Mouse (Mus musculus): Measurements from ENCODE around the gene Fkbp10. TPM values are rescaled to one million over a fixed set of nuclear protein-coding genes. Genes with fewer than 3 reads are reported as not detected.

Fkbp10 gene
- total RNA-seq, 2 experiments from 2014 or later = 1.9 to 4.5 TPM

GRCm38 (mm10) chr11:100386586-100386985 is 28.9 kb upstream of the Fkbp10 start:
- no peak for TF ChIP-seq CTCF (IDR thresholded peaks at IDR 0.05)
- peak overlapping the region; percentile 98 for H3K4me3 ChIP-seq
- peak overlapping the region; percentile 94 for H3K27ac ChIP-seq
- no peak for DNase-seq
- intact Hi-C loops (cut with DNase I) = loop anchor here (2.0 kb wide), 1 partner anchor 14 kb away; no protein-coding TSS in a partner anchor

- no peak for DNase-seq
- intact Hi-C loops (cut with DNase I) = loop anchor here (2.0 kb wide), 1 partner anchor 14 kb away; no protein-coding TSS in a partner anchor
- peak overlapping the region; percentile 94 for H3K27ac ChIP-seq
- TF ChIP-seq CTCF (IDR thresholded peaks at IDR 0.05) = no peak
- peak overlapping the region; percentile 98 for H3K4me3 ChIP-seq
Measured at GRCm38 (mm10) chr11:100387111-100387510, 28.4 kb upstream of the Fkbp10 start.

DNA sequence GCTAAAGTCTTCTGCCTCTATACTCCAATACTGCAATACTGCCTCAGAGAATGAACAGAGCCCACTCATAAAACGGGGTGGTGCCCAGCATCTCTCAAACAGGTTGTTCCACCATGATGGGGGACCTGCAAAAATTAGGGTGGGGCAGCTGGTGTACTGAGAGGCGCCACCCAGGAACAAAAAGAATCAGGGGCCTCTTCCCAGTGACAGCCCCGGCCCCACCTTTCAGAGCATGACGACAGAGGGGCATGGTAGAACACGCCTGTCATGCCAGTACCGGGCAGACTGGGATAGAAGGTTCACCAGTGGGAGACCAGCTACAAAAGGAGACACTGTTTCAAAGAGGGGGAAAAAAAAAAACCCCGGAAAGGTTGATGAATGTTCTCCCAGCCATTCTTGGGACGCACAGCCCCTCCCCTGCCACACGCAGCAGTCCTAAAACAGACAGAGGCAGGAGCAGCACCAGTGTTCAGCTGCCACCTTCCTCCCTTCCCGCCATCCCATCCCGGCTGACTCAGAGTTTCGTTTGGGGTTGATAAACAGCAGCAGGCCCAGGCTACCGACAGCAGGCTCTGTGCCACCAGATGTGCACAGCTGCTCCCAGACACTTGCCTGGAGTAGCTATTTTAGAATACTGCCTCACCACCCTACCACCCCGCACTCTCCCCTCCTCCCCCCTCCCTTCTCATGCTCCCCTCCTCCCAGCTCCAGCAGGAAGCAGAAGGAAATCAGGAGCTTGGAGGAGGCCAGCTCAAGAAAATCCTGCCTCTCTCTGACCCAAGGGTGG is 27.7 kb upstream of the Fkbp10 start:
- DNase-seq = peak; percentile 82
- intact Hi-C loops (cut with DNase I) = loop anchor here (2.0 kb wide), 1 partner anchor 13 kb away; no protein-coding TSS in a partner anchor
- TF ChIP-seq CTCF (IDR thresholded peaks at IDR 0.05) = no peak
- peak overlapping the region; percentile 98 for H3K4me3 ChIP-seq
- peak overlapping the region; percentile 94 for H3K27ac ChIP-seq

GRCm38 (mm10) chr11:100388588-100388987 is 26.9 kb upstream of the Fkbp10 start:
- peak; percentile 86 for DNase-seq
- Histone ChIP-seq H3K4me3 (peak overlapping the region; percentile 98), H3K27ac (peak overlapping the region; percentile 94)
- intact Hi-C loops (cut with DNase I) = no loop called here
- TF ChIP-seq CTCF (IDR thresholded peaks at IDR 0.05) = no peak

DNA sequence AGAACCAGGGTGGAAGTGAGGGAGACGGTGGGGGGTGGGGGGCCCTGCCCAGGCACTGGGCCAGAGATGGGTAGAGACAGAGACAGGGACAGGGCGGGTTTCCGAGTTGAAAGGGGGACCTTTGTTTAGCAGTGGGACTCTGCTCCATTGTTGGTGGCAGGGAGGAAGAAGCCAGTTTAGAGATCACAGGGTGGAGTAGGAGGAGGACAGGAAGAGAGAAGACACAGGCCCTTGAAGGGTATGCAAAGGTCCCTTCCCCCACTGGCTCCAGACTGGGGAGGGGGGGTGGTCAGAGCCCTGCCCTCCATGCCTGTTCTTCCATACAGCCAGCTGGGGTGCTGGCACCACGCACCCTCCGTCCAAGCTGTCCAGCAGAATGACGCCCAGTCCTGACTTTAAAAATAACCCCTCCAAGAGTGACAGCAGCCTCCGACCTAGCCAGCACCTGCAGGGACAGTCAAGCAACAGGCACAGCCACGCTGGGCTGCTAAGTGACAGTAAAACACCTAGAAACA is 25.5 kb upstream of the Fkbp10 start:
- H3K27ac ChIP-seq = peak overlapping the region; percentile 94
- peak; percentile 90 for DNase-seq
- intact Hi-C loops (cut with DNase I) = no loop called here
- H3K4me3 ChIP-seq = peak overlapping the region; percentile 98
- TF ChIP-seq CTCF (IDR thresholded peaks at IDR 0.05) = no peak

DNA sequence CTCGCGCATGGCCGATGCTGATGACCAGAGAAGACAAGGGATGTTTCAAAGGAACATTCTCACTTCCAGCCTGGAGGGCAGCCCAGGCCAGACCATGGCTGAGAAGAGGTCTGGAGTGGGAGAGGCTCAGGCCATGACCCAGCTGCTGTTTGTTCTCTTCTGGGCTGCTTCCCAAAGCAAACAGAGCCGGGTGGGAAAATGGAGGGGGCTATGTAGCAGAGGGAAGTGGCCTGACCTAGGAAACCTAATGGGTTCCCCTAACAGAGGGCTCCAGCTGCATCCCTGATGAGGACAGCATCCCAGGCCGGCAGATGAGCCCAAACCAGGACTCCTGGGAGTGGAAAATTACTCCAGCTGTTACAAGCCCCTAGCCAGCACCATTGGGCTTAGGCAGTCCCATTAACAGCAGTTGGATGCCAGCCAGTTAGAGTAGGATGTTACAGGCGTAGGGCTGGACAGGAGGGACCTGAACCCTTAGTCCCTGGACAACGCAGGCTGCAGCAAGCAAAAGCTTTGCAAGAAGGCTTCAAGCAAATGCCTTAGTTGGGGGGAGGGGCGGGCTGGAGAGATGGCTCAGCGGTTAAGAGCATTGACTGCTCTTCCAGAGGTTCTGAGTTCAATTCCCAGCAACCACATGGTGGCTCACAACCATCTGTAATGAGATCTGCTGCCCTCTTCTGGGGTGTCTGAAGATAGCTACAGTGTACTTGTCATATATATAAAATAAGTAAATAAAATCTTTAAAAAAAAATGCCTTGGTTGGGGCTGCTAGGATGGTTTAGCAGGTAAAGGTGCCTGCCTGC is 24.2 kb upstream of the Fkbp10 start:
- intact Hi-C loops (cut with DNase I) = no loop called here
- Histone ChIP-seq H3K27ac (peak overlapping the region; percentile 94), H3K4me3 (peak overlapping the region; percentile 98)
- peak; percentile 83 for DNase-seq
- peak; percentile 39 for TF ChIP-seq CTCF (IDR thresholded peaks at IDR 0.05)

- Histone ChIP-seq H3K27ac (peak overlapping the region; percentile 94), H3K4me3 (peak overlapping the region; percentile 98)
- intact Hi-C loops (cut with DNase I) = no loop called here
- no peak for DNase-seq
- TF ChIP-seq CTCF (IDR thresholded peaks at IDR 0.05) = no peak
Measured at GRCm38 (mm10) chr11:100391884-100392345, 23.6 kb upstream of the Fkbp10 start.

DNA sequence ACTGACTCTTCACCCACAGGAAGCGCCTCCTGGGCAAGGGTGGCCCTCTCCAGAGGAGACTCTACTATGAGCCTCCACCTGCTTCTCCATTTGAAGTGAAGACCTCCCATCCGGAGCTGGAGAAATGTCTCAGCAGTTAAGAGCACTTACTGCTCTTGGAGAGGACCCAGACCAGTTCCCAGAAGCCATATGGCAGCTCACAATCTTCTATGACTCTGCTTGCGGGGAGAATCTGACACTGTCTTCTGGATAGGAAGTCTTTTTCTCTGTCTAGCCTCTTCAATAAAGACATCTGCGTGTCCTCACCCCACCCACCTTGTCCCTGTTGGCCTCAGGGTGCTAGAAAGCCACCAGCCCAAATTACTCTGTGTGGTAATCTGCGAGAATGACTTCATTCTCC is 22.5 kb upstream of the Fkbp10 start:
- no peak for TF ChIP-seq CTCF (IDR thresholded peaks at IDR 0.05)
- intact Hi-C loops (cut with DNase I) = no loop called here
- H3K27ac ChIP-seq = peak overlapping the region; percentile 94
- H3K4me3 ChIP-seq = peak overlapping the region; percentile 98
- peak; percentile 50 for DNase-seq

GRCm38 (mm10) chr11:100393733-100394132 is 21.8 kb upstream of the Fkbp10 start:
- Histone ChIP-seq H3K4me3 (peak overlapping the region; percentile 98), H3K27ac (peak overlapping the region; percentile 94)
- TF ChIP-seq CTCF (IDR thresholded peaks at IDR 0.05) = no peak
- peak; percentile 69 for DNase-seq
- intact Hi-C loops (cut with DNase I) = no loop called here

DNA sequence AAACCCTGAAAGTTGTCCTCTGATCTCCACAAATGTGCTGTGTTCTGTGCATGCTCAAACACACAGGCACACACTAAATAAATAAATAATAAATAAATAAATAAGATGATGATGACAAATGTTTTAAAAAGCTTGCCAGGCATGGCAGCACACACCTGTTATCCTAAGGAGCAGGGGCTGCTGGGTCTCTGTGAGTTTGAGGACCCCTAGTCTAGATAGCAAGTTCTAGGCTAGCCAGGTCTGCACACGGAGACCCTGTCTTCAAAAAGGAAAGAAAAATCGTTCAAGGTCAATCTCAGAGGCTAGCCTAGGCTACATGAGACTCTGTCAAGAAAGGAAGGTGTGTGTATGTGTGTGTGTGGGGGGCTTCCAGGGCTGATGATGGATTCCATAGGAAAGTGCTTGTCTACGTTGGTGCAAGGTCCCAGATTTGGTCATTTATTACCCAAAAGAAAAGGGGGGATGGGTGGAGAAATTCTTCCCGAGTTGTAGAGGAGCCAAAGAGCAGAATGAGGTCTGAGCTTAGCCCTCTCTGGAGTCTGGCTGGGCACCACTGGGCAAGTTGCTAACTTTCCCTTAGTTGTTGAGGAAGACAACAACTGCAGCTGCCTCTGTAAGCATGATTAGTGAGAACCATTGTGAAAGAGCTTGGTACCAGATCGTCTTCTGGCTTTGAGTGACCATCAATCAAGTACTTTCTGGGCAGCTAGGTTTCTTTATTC is 21.0 kb upstream of the Fkbp10 start:
- H3K4me3 ChIP-seq = peak overlapping the region; percentile 98
- DNase-seq = no peak
- no peak for TF ChIP-seq CTCF (IDR thresholded peaks at IDR 0.05)
- H3K27ac ChIP-seq = peak overlapping the region; percentile 94
- intact Hi-C loops (cut with DNase I) = no loop called here

DNA sequence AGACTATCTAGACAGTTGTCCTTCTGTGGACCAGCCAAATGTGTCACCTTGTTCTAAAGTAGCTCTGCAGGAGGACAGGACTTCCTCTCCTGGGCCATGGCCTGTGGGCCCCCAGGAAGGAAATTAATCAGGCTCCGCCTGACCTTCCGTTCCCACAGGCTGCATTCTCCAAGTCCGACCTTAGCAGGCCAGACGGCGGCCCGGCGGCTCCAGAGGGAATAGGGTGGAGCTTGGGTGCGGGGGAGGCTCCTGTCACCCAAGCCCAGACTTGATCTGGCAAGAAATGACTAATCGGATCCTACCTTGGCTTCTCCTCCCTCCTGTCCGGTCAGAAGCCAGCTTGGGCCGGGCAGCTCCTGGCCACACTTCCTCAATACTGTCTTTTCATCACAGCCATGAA is 20.3 kb upstream of the Fkbp10 start:
- no peak for TF ChIP-seq CTCF (IDR thresholded peaks at IDR 0.05)
- H3K4me3 ChIP-seq = peak overlapping the region; percentile 98
- peak; percentile 91 for DNase-seq
- peak overlapping the region; percentile 94 for H3K27ac ChIP-seq
- intact Hi-C loops (cut with DNase I) = no loop called here

All from gastrocnemius, adult 2 months (tissue).